Mouse (Mus musculus) midbrain, embryonic 13.5 days (tissue): Measurements from ENCODE around the gene Rps3. TPM values are rescaled to one million over a fixed set of nuclear protein-coding genes. Genes with fewer than 3 reads are reported as not detected.

ENCODE experiments used
- ATAC-seq: fragments of 200-750 bp; cut with Nextera tagmentation; 2 replicates; pipeline ENCODE4 v1.8.0; 2017; ENCODE audit warnings: mild to moderate bottlenecking, moderate TSS enrichment, moderate library complexity
- H3K27ac ChIP-seq: fragments of 300-500 bp; sonication (generic); 2 replicates; pipeline ENCODE4 v1.5.1; 2015; ENCODE audit warnings: inconsistent platforms, mild to moderate bottlenecking, moderate library complexity
- H3K27me3 ChIP-seq: fragments of 300-500 bp; sonication (generic); 2 replicates; pipeline ENCODE4 v1.6.1; 2015; ENCODE audit warnings: mild to moderate bottlenecking, inconsistent platforms
- H3K36me3 ChIP-seq: fragments of 300-500 bp; sonication (generic); 2 replicates; pipeline ENCODE4 v1.6.1; 2015; ENCODE audit warnings: mild to moderate bottlenecking, inconsistent platforms
- H3K4me1 ChIP-seq: fragments of 300-500 bp; sonication (generic); replicated peaks from 2 replicates; pipeline ENCODE4 v1.6.1; 2015; ENCODE audit warnings: inconsistent platforms
- H3K4me2 ChIP-seq: fragments of 300-500 bp; sonication (generic); replicated peaks from 2 replicates; pipeline ENCODE4 v1.6.1; 2015; ENCODE audit warnings: moderate library complexity, mild to moderate bottlenecking, inconsistent platforms
- H3K4me3 ChIP-seq: fragments of 300-500 bp; sonication (generic); replicated peaks from 2 replicates; pipeline ENCODE4 v1.5.1; 2015; ENCODE audit warnings: mild to moderate bottlenecking, inconsistent platforms
- H3K9ac ChIP-seq: fragments of 300-500 bp; sonication (generic); replicated peaks from 2 replicates; pipeline ENCODE4 v1.6.1; 2015; ENCODE audit warnings: mild to moderate bottlenecking, inconsistent platforms
- H3K9me3 ChIP-seq: fragments of 300-500 bp; sonication (generic); 2 replicates; pipeline ENCODE4 v1.6.1; 2016; ENCODE audit warnings: mild to moderate bottlenecking, inconsistent platforms
- WGBS: fragments of 180-500 bp; shearing (Covaris S2); methylation state at CpG from one replicate; pipeline ENCODE4 v1.1.7; 2015; 5-methylcytosine and 5-hydroxymethylcytosine counted together
- polyA plus RNA-seq: library from polyadenylated mRNA; unstranded; fragments of >200 nt; fragmentation: Nextera tagmentation; extraction: Ambion mirVana; gene quantifications from 2 replicates; pipeline ENCODE4 v1.2.1, GENCODE M21; 2015

Rps3 gene
- polyA plus RNA-seq, 1 experiment from 2014 or later: 531 TPM

- 76% methylated on average over 4 of the region's 4 CpGs for WGBS
- Histone ChIP-seq H3K9ac (no peak overlapping the region), H3K9me3 (no peaks in the 10 kb centered on the region), H3K4me3 (no peak overlapping the region), H3K36me3 (peaks cover 33% of the 10 kb centered on the region), H3K4me2 (no peak overlapping the region), H3K27ac (no peak overlapping the region), H3K27me3 (no peaks in the 10 kb centered on the region), H3K4me1 (peaks cover 19% of the 10 kb centered on the region)
- ATAC-seq: no peak
Measured at GRCm38 (mm10) chr7:99454044-99454443, 29.5 kb downstream of the Rps3 start.

DNA sequence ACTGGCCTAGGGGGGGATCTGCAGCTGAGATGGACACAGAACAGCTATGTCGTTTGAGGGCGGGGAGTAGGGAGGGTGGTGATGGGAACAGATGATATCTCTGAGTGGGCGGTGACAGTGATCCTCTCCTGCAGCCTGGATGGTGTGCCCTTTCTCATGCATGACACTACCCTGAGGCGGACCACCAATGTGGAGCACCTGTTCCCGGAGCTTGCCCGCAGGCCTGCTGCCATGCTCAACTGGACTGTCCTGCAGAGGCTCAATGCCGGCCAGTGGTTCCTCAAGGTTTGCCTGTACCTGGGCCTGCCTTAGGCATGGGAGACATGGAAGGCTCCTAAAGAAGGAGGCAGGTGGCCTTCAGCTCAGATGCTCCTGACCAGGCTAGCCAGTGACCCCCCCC is 30.7 kb downstream of the Rps3 start:
- Histone ChIP-seq H3K36me3 (peaks cover 21% of the 10 kb centered on the region), H3K27me3 (no peaks in the 10 kb centered on the region), H3K27ac (no peak overlapping the region), H3K9ac (0 out of 2 replicates have a peak overlapping the region, but pooled peaks have one; percentile 10), H3K4me1 (peaks cover 24% of the 10 kb centered on the region), H3K4me2 (no peak overlapping the region), H3K4me3 (no peak overlapping the region), H3K9me3 (no peaks in the 10 kb centered on the region)
- no peak for ATAC-seq
- 89% methylated on average over 7 of the region's 7 CpGs for WGBS

DNA sequence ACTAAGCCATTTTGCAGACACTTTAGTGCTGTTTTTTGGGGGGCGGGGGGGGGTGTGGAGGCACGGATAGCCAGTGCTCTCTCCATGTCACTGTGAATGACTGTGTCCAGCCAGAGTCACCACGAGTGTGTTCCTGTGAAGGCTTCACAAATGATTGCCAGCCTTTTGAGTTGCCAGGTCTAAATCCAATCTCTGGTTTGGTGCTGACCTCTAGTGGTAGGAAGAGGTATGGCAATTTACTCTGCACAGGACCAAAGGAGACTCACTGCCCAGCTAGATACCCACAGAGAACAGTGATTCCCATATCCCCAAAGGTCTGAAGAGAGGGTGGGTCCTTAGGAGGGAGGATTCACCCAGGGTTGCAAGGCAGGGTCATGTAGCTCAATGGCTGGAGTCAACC is 32.8 kb downstream of the Rps3 start:
- Histone ChIP-seq H3K4me1 (peaks cover 27% of the 10 kb centered on the region), H3K9me3 (no peaks in the 10 kb centered on the region), H3K36me3 (peaks cover 7% of the 10 kb centered on the region; the same call in 1 of the 2 replicates), H3K4me2 (no peak overlapping the region), H3K27me3 (no peaks in the 10 kb centered on the region), H3K9ac (no peak overlapping the region), H3K4me3 (no peak overlapping the region), H3K27ac (no peak overlapping the region)
- peak; percentile 59 for ATAC-seq
- 0% methylated on average over 3 of the region's 3 CpGs for WGBS

GRCm38 (mm10) chr7:99449751-99450150 is 33.8 kb downstream of the Rps3 start:
- WGBS: 29% methylated on average over 3 of the region's 3 CpGs
- H3K4me3 ChIP-seq: no peak overlapping the region

GRCm38 (mm10) chr7:99449063-99449462 is 34.5 kb downstream of the Rps3 start:
- H3K9ac ChIP-seq: no peak overlapping the region
- H3K27me3 ChIP-seq: no peaks in the 10 kb centered on the region
- H3K9me3 ChIP-seq: no peaks in the 10 kb centered on the region
- peak overlapping the region; percentile 6; the same call in 1 of the 2 replicates for H3K27ac ChIP-seq
- ATAC-seq: no peak
- H3K4me2 ChIP-seq: no peak overlapping the region
- 41% methylated on average over 8 of the region's 8 CpGs for WGBS
- peaks cover 7% of the 10 kb centered on the region; the same call in 1 of the 2 replicates for H3K36me3 ChIP-seq
- H3K4me3 ChIP-seq: no peak overlapping the region
- H3K4me1 ChIP-seq: peaks cover 30% of the 10 kb centered on the region

More at GRCm38 (mm10) chr7:99449751-99450150, 33.8 kb downstream of the Rps3 start:
- ATAC-seq: no peak
- no peaks in the 10 kb centered on the region for H3K9me3 ChIP-seq
- H3K4me2 ChIP-seq: no peak overlapping the region
- H3K4me1 ChIP-seq: peaks cover 30% of the 10 kb centered on the region
- H3K27me3 ChIP-seq: no peaks in the 10 kb centered on the region
- H3K36me3 ChIP-seq: peaks cover 6% of the 10 kb centered on the region; the same call in 1 of the 2 replicates
- no peak overlapping the region for H3K9ac ChIP-seq
- H3K27ac ChIP-seq: 0 out of 2 replicates have a peak overlapping the region, but pooled peaks have one; percentile 6

DNA sequence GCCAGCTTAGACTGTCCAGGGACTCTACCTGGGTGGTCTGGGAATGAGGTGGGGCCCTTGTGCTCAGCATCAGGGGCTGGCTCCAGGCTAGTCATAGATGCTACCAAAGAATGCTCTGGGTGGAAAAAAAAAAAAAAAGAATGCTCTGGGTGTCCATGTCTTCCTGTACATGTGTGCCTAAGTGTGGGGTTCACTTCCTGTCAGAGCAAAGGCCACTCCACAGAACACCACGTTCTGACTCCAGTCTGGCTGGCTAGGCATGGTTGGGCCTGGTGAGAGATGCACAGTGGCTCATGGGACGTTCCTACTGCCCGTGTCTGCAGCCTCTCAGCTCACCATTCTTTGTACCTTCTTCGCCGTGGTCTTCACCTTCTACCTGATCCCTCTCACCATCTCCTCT is 34.9 kb downstream of the Rps3 start:
- no peaks in the 10 kb centered on the region for H3K27me3 ChIP-seq
- peaks cover 30% of the 10 kb centered on the region for H3K4me1 ChIP-seq
- no peaks in the 10 kb centered on the region for H3K9me3 ChIP-seq
- WGBS: 77% methylated on average over 5 of the region's 5 CpGs
- no peak for ATAC-seq
- H3K4me3 ChIP-seq: no peak overlapping the region
- H3K9ac ChIP-seq: no peak overlapping the region
- H3K27ac ChIP-seq: peak overlapping the region; percentile 6; the same call in 1 of the 2 replicates
- peaks cover 5% of the 10 kb centered on the region for H3K36me3 ChIP-seq
- no peak overlapping the region for H3K4me2 ChIP-seq

DNA sequence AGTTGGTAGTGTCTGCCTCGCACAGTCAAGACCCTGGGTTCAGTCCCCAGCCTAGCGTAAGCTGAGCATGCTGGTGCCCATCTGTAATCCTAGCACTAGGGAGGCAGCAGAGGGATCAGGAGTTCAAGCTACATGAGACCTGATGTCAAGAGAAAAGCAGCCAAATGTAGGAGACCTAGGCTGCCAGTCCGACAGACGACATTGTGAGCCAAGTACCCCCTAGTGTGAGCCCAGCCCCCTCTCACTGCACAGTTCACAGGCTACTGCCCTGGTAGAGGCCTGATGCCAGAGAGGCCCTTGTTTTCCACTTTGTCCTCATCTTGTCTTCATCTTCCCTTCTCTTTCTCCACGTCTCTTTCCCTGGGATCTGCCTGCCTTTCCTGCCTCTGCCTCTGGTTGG is 36.2 kb downstream of the Rps3 start:
- Histone ChIP-seq H3K9ac (no peak overlapping the region), H3K27ac (no peak overlapping the region)
- 43% methylated on average over 5 of the region's 5 CpGs for WGBS

DNA sequence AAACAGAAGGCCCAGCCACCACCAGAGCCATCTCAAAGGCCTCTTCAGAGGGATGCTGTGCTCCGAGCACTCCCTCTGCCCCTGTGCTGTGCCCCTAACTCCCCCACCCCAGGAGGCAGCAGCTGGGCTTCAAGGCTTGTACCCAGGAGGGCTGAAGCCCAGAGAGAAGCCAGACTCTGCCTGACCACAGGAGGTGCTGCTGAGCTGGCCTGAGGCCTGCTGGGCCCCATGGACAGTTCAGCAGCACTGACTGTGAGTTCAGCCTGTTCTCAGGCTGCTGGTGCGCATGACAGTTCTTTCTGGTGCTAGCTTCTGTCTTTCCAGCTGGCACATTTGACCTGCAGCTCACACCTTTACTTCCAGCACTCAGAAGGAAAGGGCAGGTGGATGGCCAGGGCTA is 37.7 kb downstream of the Rps3 start:
- no peak overlapping the region for H3K4me2 ChIP-seq
- ATAC-seq: 0 out of 2 replicates have a peak, but pooled peaks have one; percentile 13
- no peak overlapping the region for H3K4me3 ChIP-seq
- no peaks in the 10 kb centered on the region for H3K27me3 ChIP-seq
- peaks cover 28% of the 10 kb centered on the region for H3K36me3 ChIP-seq
- peaks cover 38% of the 10 kb centered on the region for H3K4me1 ChIP-seq
- peak overlapping the region; percentile 4; the same call in 1 of the 2 replicates for H3K9ac ChIP-seq
- H3K9me3 ChIP-seq: no peaks in the 10 kb centered on the region
- H3K27ac ChIP-seq: no peak overlapping the region
- 42% methylated on average over 2 of the region's 2 CpGs for WGBS

More for the DNA sequence above, 36.2 kb downstream of the Rps3 start:
- Histone ChIP-seq H3K36me3 (peaks cover 14% of the 10 kb centered on the region), H3K9me3 (no peaks in the 10 kb centered on the region), H3K4me3 (no peak overlapping the region), H3K4me1 (peaks cover 30% of the 10 kb centered on the region), H3K4me2 (no peak overlapping the region), H3K27me3 (no peaks in the 10 kb centered on the region)
- ATAC-seq: no peak

DNA sequence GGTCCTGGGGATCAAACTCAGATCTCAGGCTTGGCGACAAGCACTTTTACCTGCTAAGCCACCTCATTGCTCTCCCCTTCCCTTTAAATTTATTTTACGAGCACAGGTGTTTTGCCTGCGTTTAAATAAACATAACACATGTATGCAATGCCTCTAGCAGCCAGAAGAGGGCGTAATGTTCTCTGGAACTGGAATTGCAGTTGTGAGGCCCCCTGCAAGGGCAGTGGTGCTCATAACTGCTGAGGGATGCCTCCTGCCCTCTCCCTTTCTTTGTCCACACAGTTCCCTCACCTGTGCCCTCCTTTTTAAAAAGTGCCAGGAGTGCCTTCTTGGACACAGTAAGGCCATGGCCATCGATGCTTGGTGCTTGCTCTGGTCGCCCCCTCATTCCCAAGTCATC is 39.5 kb downstream of the Rps3 start:
- peaks cover 35% of the 10 kb centered on the region for H3K36me3 ChIP-seq
- H3K27ac ChIP-seq: no peak overlapping the region
- H3K9me3 ChIP-seq: no peaks in the 10 kb centered on the region
- no peak for ATAC-seq
- 70% methylated on average over 6 of the region's 6 CpGs for WGBS
- H3K27me3 ChIP-seq: no peaks in the 10 kb centered on the region
- no peak overlapping the region for H3K9ac ChIP-seq
- no peak overlapping the region for H3K4me2 ChIP-seq
- H3K4me1 ChIP-seq: peaks cover 23% of the 10 kb centered on the region
- H3K4me3 ChIP-seq: no peak overlapping the region

- Histone ChIP-seq H3K36me3 (peaks cover 39% of the 10 kb centered on the region), H3K4me3 (no peak overlapping the region), H3K27ac (peak overlapping the region; percentile 9; the same call in 1 of the 2 replicates), H3K9ac (no peak overlapping the region), H3K27me3 (no peaks in the 10 kb centered on the region), H3K4me2 (no peak overlapping the region), H3K4me1 (peaks cover 18% of the 10 kb centered on the region), H3K9me3 (no peaks in the 10 kb centered on the region)
- WGBS: 67% methylated on average over 5 of the region's 5 CpGs
- ATAC-seq: no peak
Measured at GRCm38 (mm10) chr7:99443164-99443563, 40.4 kb downstream of the Rps3 start.

- 24% methylated on average over 6 of the region's 6 CpGs for WGBS
Measured at GRCm38 (mm10) chr7:99441534-99442072, 41.9 kb downstream of the Rps3 start.

GRCm38 (mm10) chr7:99438881-99439280 is 44.7 kb downstream of the Rps3 start:
- WGBS: 72% methylated on average over 10 of the region's 10 CpGs
- Histone ChIP-seq H3K9me3 (no peaks in the 10 kb centered on the region), H3K9ac (no peak overlapping the region), H3K4me2 (no peak overlapping the region), H3K36me3 (peaks cover 37% of the 10 kb centered on the region), H3K27ac (no peak overlapping the region), H3K27me3 (no peaks in the 10 kb centered on the region), H3K4me1 (peaks cover 38% of the 10 kb centered on the region), H3K4me3 (no peak overlapping the region)
- ATAC-seq: no peak

More at GRCm38 (mm10) chr7:99441534-99442072, 41.9 kb downstream of the Rps3 start:
- H3K9ac ChIP-seq: peak overlapping the region; percentile 21; the same call in 1 of the 2 replicates
- peak; percentile 28 for ATAC-seq
- no peak overlapping the region for H3K27ac ChIP-seq
- no peaks in the 10 kb centered on the region for H3K27me3 ChIP-seq
- H3K9me3 ChIP-seq: no peaks in the 10 kb centered on the region
- H3K4me1 ChIP-seq: peaks cover 23% of the 10 kb centered on the region
- peaks cover 42% of the 10 kb centered on the region for H3K36me3 ChIP-seq
- no peak overlapping the region for H3K4me3 ChIP-seq
- no peak overlapping the region for H3K4me2 ChIP-seq

- no peak overlapping the region for H3K9ac ChIP-seq
- no peak for ATAC-seq
- H3K27ac ChIP-seq: no peak overlapping the region
- no peak overlapping the region for H3K4me3 ChIP-seq
- no peaks in the 10 kb centered on the region for H3K27me3 ChIP-seq
- peaks cover 54% of the 10 kb centered on the region for H3K4me1 ChIP-seq
- H3K36me3 ChIP-seq: peaks cover 21% of the 10 kb centered on the region; the same call in 1 of the 2 replicates
- WGBS: 1% methylated on average over 4 of the region's 4 CpGs
- H3K4me2 ChIP-seq: no peak overlapping the region
- H3K9me3 ChIP-seq: no peaks in the 10 kb centered on the region
Measured at GRCm38 (mm10) chr7:99436530-99436929, 47.0 kb downstream of the Rps3 start.
